Mouse (Mus musculus) cerebellum, postnatal 10 days (tissue): ENCODE results near the gene Klhdc10.

Experiments used
- DNase-seq, 2 experiments: peaks; one replicate each; pipeline ENCODE4 v3.0.0; 2021; ENCODE audit warnings: mixed read lengths in 2 of 2

The Klhdc10 gene

DNA sequence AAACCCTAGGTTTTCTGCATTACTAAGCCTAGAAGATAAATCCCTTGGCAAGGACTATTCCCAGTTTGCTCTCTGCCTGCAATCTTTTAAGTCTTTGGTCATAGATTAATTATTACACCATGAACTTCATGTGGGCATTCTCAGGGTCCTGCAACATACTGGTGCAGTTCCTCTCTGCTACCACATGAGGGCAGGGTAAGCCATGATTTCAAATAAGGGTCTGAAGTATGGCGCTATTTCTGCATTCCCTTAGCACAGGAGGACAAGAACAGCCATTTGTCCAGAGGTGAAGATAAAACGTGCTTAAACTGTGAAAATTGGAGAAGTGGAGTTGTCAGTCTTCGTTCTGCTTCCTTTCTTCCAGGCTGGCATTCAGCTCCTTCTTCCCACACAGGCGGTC lies 1.8 kb downstream of the Klhdc10 start:
- peak; percentile 82 to 84 for DNase-seq

DNA sequence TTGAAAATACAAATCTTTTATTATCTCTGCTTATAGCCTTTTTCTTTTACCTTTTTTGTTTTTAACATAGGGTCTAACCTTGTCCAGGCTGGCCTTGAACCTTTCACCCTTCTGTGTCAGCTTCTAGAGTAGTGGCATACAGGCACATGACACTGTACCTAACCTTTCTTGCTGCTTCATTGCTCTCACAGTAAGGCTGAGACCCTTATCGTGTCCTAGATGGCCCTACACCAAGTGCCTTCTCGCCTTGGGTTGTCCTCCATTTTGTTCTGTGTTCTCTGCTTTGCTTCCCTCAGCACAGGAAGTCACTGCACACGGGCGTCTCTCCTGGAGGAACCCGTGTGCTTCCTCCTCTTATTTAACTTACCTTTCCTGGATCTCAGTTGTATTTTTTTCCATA lies 3.0 kb downstream of the Klhdc10 start:
- no peak for DNase-seq

DNA sequence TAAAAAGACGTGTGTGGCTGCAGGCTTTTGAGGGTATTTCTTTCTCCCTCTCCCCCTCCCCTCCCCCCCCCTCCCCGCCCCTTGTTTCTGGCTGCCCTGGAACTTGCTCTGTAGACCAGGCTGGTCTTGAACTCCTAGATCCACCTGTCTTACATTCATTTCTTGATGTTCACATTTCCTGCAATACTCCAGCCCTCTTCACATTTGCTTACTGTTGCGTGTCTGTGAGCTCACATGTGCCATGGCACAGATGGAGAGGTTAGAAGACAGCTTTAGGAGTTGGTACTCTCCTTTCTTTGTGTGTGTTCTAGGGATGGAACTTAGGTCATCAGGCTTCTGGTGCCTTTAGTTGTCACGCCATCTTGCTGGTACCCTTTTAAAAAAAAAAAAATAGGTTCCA lies 6.6 kb downstream of the Klhdc10 start:
- no peak for DNase-seq

GRCm38 (mm10) chr6:30409399-30410093 lies 7.9 kb downstream of the Klhdc10 start:
- DNase-seq, result no peak

GRCm38 (mm10) chr6:30411311-30411710 lies 9.6 kb downstream of the Klhdc10 start:
- no peak for DNase-seq

GRCm38 (mm10) chr6:30416126-30416525 lies 14.5 kb downstream of the Klhdc10 start:
- no peak for DNase-seq

- DNase-seq, result no peak
Observed at GRCm38 (mm10) chr6:30416801-30417200, 15.1 kb downstream of the Klhdc10 start.

DNA sequence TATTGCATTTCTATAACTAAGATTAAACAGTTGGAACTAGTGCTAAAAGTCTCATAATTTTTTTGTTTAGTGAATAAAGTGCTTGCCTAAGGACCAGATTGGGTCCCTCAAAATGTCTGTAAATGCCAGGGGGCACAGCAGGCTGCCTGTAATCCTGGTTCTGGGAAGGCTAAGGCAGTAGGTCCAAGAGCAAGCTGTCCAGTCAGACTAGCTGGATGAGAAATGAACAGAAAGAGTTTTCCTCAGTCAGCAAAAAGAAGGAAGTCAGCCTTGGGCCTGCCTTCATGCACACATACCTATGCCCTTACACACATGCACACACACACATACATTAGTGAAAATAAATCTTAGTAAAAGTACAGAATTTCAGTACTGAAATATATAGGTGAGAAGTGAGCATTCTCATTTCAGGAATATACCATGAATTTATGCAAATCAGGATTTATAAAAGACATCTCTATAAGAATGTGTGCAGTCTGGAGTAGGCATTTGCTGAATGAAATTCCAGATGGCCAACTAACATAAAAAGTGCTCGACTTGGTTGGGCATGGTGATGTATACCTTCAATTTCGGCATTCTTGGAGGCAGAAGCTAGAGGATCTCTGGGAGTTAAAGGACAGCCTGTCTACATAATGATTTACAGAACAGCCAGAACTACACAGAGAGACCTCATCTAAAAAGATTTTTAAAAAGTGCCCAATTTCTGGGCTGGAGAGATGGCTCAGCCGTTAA lies 31.0 kb downstream of the Klhdc10 start:
- DNase-seq, result peak; percentile 17 to 44

DNA sequence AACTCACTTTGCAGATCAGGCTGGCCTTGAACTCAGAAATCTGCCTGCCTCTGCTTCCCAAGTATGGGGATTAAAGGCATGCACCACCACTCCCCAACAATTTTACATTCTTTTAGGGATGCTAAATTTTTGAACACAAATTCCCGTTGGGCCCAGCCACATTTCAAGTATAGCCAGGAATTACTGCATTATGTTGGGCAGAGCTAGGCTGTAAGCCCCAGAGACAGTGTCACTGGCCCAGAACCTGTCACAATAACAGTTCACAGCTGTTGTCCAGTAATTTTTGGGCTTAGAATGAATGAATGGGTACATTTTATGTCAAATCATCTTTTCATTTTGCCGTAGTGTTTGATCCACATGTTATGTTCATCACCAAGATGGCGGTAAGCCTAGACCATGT lies 34.8 kb downstream of the Klhdc10 start:
- DNase-seq, result no peak

GRCm38 (mm10) chr6:30437054-30437453 lies 35.4 kb downstream of the Klhdc10 start:
- no peak for DNase-seq

DNA sequence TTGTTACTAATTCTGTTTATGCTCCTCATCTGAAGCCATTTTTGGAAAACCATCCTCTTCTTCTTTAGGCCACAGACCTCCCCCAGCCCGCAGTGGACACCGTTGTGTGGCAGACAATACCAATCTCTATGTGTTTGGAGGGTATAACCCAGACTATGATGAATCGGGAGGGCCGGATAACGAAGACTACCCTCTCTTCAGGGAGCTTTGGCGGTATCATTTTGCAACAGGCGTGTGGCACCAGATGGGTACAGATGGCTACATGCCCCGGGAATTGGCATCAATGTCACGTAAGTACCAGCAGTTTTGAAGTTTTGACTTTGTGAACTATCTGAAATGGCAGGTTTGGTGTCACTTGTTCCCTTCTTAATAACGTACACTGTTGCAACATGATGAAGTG lies 37.9 kb downstream of the Klhdc10 start:
- peak in 1 of 2 experiments; percentile 34 for DNase-seq

DNA sequence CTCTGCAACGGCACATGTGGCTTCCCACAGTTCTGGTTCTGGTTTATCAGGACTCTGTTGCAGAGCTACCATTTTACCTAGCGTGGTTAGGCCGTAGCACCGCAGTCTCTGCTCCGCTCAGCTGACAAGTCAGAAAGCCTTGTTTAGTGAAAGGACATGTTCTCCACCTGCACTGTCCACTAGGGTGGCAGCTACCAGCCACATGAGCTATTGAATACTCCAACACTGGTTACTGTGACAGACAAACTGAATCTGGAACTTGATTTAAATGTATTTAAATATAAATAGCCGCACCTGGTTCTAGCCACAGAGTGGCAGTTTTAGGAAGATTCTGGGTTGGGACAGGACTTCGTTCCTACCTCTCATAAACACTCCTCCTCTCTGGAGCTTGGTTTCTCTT lies 55.3 kb downstream of the Klhdc10 start:
- no peak for DNase-seq

DNA sequence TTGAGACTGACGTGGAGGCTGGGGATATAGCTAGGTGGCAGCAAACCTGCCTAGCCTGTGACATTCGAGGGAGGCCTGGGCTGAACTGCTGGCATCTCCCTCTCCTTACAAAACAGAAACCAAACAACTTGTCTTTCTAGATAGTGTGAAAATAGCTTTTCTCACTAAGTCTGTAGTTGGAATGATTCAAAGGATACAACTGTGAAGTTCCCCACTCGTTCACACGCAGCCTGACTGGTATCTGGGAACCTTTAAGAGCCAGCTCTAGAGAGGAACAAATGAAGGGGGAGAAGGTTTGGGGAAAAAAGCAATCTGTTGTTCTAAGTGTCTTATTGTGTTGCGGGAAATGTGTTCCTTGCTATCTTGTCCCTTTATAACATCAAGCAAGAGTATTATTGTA lies 57.0 kb downstream of the Klhdc10 start:
- DNase-seq, result no peak

DNA sequence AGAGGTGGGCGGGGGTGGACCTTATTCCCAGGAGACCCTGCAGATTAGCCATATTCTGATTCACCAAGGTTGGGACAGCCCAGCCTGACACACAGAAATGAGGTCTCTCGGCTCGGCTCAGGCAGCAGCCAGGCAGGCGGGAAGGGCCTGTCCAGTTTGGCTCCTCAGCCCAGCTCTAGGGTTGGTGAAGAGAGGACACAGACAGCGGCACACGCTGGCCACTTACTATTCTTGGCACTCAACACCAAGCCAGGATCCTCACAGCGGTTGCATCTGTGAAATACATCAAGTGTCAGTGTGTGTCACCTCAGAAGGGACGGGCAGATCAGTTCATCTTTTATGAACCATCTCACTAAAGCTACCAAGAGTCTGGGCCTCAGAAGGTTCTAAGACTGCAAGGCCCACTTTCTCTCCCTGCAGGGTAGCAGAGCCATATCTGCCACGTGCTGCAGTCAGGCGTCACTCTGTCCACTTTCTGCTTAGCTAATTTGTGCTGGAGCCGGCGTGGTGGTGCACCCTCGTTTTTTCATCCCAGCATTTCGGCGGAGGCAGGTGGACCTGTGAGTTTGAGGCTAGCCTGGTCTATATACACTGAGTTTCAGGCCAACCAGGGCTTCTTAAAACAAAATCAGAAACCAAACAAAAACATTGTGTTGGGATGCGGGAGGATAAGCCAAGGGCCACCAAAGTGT lies 57.5 kb downstream of the Klhdc10 start:
- peak; percentile 63 to 64 for DNase-seq

DNA sequence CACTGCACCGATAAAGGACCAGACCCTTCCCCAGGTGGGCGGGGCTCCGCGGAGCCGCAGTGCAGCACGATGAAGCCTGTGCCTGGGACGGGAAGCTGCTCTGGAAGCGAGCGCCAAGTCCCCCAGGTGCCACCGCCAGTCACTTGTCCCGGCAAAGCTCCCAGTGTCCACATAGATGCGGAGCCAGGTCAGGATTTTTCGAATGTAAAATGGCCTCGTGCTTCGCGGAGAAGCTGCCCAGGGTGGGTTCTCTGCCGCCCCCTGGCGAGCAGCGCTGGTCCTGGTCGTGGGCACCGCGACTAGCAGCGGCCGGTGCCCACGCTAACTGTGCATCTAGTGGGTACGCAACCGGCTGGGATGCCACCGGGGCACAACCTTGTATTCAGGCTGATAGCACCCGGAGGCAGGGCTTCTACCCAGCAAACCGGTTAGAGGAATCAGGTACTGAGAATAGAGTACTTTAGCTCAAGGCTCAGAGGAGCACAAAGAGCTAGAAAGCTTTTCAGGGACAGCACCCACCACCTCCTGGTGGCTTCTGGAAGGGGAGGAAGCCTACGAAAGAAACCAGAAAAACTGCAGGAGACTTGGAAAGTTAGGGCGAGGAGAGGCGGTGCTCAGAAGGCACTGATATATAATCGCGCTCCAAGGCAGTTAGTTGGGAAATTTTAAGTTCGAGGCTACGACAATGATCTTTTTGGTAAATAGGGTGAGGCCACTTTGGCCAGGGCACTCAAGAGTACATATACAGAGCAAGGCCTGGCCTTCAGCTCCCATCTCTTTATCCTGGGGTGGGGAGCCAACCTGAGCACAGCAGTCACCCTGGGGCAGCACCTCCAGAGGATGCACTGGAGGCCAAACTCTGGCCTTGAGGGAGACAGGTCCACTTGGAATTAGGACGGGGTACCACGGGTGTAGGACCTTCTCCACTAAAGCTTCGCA lies 58.4 kb downstream of the Klhdc10 start:
- peak; percentile 92 to 93 for DNase-seq

GRCm38 (mm10) chr6:30460750-30461446 lies 59.2 kb downstream of the Klhdc10 start:
- DNase-seq, result peak; percentile 93 to 95

- DNase-seq, result peak; percentile 42 to 49
Observed at GRCm38 (mm10) chr6:30461755-30462344, 60.2 kb downstream of the Klhdc10 start.

DNA sequence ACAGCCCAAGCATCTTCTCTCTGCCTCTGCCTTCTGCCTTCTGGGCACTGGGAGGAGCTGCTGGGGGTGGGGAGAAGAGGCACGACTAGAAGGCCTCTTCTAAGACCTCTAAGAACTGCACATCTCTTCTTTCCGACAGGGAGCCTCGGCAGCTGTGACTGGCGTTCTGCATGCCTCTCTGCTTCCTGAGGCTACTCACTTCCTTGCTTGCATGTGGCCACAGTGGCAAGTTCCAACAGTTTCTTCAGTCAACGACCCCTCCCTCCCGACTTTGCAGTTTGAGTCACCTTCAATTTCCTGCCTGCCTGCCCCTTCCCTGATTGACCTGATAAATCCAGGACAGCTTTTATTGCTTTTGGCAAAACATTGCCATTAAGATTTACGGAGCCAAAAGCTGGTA lies 61.2 kb downstream of the Klhdc10 start:
- DNase-seq, result no peak

DNA sequence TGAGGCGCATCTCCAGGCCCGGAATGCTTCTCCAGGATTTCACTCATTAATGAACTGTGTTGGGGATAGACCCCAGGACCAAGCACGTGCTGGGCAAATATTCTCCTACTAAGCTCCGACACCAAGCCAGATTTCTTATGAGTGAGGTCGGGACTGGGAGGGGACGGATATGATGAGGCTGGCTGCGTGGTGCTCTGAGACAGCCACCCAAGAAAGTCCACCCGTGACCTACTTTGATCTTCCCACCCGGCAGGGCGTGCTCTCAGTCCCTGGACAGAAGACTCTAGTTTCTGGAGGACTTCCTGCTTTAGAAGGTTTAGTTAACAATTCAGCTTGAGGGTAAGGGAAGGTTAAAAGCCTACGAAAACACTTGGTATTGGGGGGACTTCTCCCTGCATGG lies 63.9 kb downstream of the Klhdc10 start:
- no peak for DNase-seq

- DNase-seq, result no peak
Observed at GRCm38 (mm10) chr6:30468058-30468457, 66.4 kb downstream of the Klhdc10 start.

- peak; percentile 88 for DNase-seq
Observed at GRCm38 (mm10) chr6:30468684-30469083, 67.0 kb downstream of the Klhdc10 start.

DNA sequence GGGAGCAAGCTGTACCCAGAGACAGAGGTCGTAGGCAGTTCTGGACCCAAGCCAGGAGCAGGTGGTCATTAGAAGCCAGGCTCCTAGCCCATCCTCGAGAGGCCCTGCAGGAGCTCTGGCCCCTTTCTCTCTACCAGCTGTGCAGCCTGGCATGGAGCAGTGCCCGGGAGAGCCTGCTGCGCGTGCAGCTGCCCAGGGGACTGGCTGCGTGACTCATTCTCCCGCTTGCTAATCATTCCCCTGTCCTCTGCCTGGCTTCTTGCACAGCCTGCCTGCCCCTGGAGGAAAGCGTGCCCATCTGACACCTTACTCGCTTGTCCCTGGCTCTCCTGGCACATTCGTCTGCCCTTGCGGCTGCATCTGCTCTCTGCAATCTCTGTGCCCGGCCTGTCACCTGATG lies 67.7 kb downstream of the Klhdc10 start:
- DNase-seq, result peak; percentile 95 to 96
